Mouse (Mus musculus) G1E (cell line): ENCODE measurements at regions not wholly inside any gene's neighbourhood (a gene's known extent, or its start where the extent isn't known, plus 50 kb on each side); places are given as distances from the start of the nearest gene placed in this dataset.

Experiments
- ATAC-seq: 2 replicates; pipeline ENCODE4 v1.8.0; 2016; ENCODE audit warnings: mild to moderate bottlenecking; ENCODE audit not compliant: insufficient number of reproducible peaks, poor library complexity, low FRiP score, severe bottlenecking; ENCODE audit errors: extremely low read depth
- DNase-seq: peaks from one replicate; pipeline ENCODE4 v3.0.0; 2012; ENCODE audit warnings: low spot score
- H3K27me3 ChIP-seq: 2 replicates; pipeline ENCODE4 v1.6.1; 2012; ENCODE audit warnings: mild to moderate bottlenecking, low read length, inconsistent platforms; ENCODE audit not compliant: insufficient read depth
- H3K36me3 ChIP-seq: replicated peaks from 2 replicates; pipeline ENCODE3; 2012; ENCODE audit warnings: mild to moderate bottlenecking, inconsistent platforms
- H3K4me1 ChIP-seq: 2 replicates; pipeline ENCODE4 v1.6.1; 2012; ENCODE audit warnings: low read depth, low read length, inconsistent platforms, mixed read lengths; ENCODE audit not compliant: insufficient read depth
- H3K4me3 ChIP-seq: 2 replicates; pipeline ENCODE4 v1.5.1; 2012; ENCODE audit warnings: low read depth, mild to moderate bottlenecking, inconsistent platforms, low read length, moderate library complexity, mixed read lengths
- H3K9me3 ChIP-seq: replicated peaks from 2 replicates; pipeline ENCODE4 v1.6.1; 2012; ENCODE audit warnings: inconsistent platforms
- CTCF ChIP-seq: IDR thresholded peaks from 2 replicates; pipeline ENCODE4 v1.5.1; 2012; ENCODE audit warnings: low read depth, low read length, inconsistent platforms, mixed read lengths
- GATA1 ChIP-seq: IDR thresholded peaks from 2 replicates; pipeline ENCODE4 v1.6.1; 2012; ENCODE audit warnings: borderline replicate concordance, low read length, inconsistent platforms, mixed read lengths
- GATA2 ChIP-seq: IDR thresholded peaks from 2 replicates; pipeline ENCODE4 v1.6.1; 2012; ENCODE audit warnings: low read depth, low read length, inconsistent platforms, borderline replicate concordance
- POLR2AphosphoS5 ChIP-seq: IDR thresholded peaks from 2 replicates; pipeline ENCODE4 v1.6.1; 2012; ENCODE audit warnings: low read depth, low read length, inconsistent platforms; ENCODE audit not compliant: insufficient replicate concordance
- TAL1 ChIP-seq: conservative IDR thresholded peaks from 2 replicates; pipeline ENCODE4 v1.6.1; 2012; ENCODE audit warnings: low read depth, low read length, inconsistent platforms, mixed read lengths

GRCm38 (mm10) chr8:10784481-10784880, 223.8 kb downstream of the Irs2 start:
- no peak for DNase-seq
- H3K36me3 ChIP-seq: no peaks in the 10 kb centered on the region
- H3K27me3 ChIP-seq: peaks cover 48% of the 10 kb centered on the region
- H3K9me3 ChIP-seq: no peaks in the 10 kb centered on the region
- no peaks in the 10 kb centered on the region for H3K4me1 ChIP-seq
- no peak for TF ChIP-seq TAL1
- TF ChIP-seq GATA1: no peak
- no peak for TF ChIP-seq CTCF
- TF ChIP-seq GATA2: no peak
- TF ChIP-seq POLR2AphosphoS5: no peak
- no peak for ATAC-seq
- no peak overlapping the region for H3K4me3 ChIP-seq

GRCm38 (mm10) chr8:10781860-10782259, 226.4 kb downstream of the Irs2 start:
- Histone ChIP-seq H3K27me3 (peaks cover 37% of the 10 kb centered on the region), H3K36me3 (no peaks in the 10 kb centered on the region), H3K4me3 (no peak overlapping the region), H3K9me3 (no peaks in the 10 kb centered on the region), H3K4me1 (no peaks in the 10 kb centered on the region)
- TF ChIP-seq GATA1 (no peak), GATA2 (no peak), POLR2AphosphoS5 (no peak), CTCF (no peak), TAL1 (no peak)
- no peak for DNase-seq
- ATAC-seq: no peak

GRCm38 (mm10) chr8:10779636-10780035, 228.6 kb downstream of the Irs2 start:
- peaks cover 30% of the 10 kb centered on the region for H3K27me3 ChIP-seq
- H3K4me3 ChIP-seq: no peak overlapping the region
- no peaks in the 10 kb centered on the region for H3K4me1 ChIP-seq
- DNase-seq: no peak
- H3K9me3 ChIP-seq: no peaks in the 10 kb centered on the region
- TF ChIP-seq GATA2 (no peak), GATA1 (no peak), CTCF (no peak), TAL1 (no peak), POLR2AphosphoS5 (no peak)
- no peaks in the 10 kb centered on the region for H3K36me3 ChIP-seq
- no peak for ATAC-seq

- H3K9me3 ChIP-seq: no peaks in the 10 kb centered on the region
- no peaks in the 10 kb centered on the region for H3K4me1 ChIP-seq
- DNase-seq (no peak), ATAC-seq (no peak)
- TF ChIP-seq CTCF (no peak), GATA1 (no peak), TAL1 (no peak), POLR2AphosphoS5 (no peak), GATA2 (no peak)
- no peak overlapping the region for H3K4me3 ChIP-seq
- H3K27me3 ChIP-seq: peaks cover 24% of the 10 kb centered on the region
- H3K36me3 ChIP-seq: no peaks in the 10 kb centered on the region
These were observed 232.9 kb downstream of the Irs2 start for GRCm38 (mm10) chr8:10775202-10776010.

GRCm38 (mm10) chr8:10774778-10775177, 233.5 kb downstream of the Irs2 start:
- Histone ChIP-seq H3K36me3 (no peaks in the 10 kb centered on the region), H3K4me1 (no peaks in the 10 kb centered on the region), H3K27me3 (peaks cover 25% of the 10 kb centered on the region), H3K4me3 (no peak overlapping the region), H3K9me3 (no peaks in the 10 kb centered on the region)
- TF ChIP-seq POLR2AphosphoS5: no peak
- no peak for TF ChIP-seq GATA1
- TF ChIP-seq GATA2: no peak
- TF ChIP-seq TAL1: no peak
- TF ChIP-seq CTCF: no peak
- DNase-seq: no peak
- ATAC-seq: no peak

- ATAC-seq (no peak), DNase-seq (no peak)
- no peak overlapping the region for H3K4me3 ChIP-seq
- H3K27me3 ChIP-seq: peaks cover 33% of the 10 kb centered on the region
- no peaks in the 10 kb centered on the region for H3K36me3 ChIP-seq
- H3K9me3 ChIP-seq: no peaks in the 10 kb centered on the region
- TF ChIP-seq CTCF (no peak), TAL1 (no peak), GATA2 (no peak)
- H3K4me1 ChIP-seq: no peaks in the 10 kb centered on the region
These were observed 240.1 kb downstream of the Irs2 start for GRCm38 (mm10) chr8:10768181-10768580.
